Mouse (Mus musculus): ENCODE data around the gene Ephb2. TPM values are rescaled to one million over a fixed set of nuclear protein-coding genes. Genes with fewer than 3 reads are reported as not detected.

The Ephb2 gene
- total RNA-seq, 2 experiments from 2014 or later = 0.49 to 0.89 TPM

DNA sequence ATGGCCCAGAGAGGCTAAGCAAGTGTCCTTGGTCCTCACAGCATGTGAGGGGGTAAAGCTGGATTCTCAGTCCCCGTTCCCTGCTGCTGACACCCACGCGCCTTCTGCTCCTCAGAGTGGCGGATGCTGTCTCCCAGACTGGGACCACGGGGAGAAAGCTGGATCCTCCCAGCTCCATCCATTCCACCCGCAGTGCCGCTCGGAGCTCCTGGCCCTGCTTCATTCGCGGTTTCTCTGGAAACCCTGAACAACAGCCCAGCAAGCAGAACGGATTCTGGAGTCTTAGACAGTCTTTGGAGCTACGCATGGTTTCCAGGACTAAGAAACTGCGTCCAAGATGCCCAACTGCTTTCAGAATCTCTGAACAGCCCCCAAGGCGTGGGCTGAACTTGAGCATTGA is 93.9 kb downstream of the Ephb2 start:
- intact Hi-C loops (cut with DNase I) = loop anchor here (5.0 kb wide), 1 partner anchor 100 kb away; no protein-coding TSS in a partner anchor
- no peak for DNase-seq (ENCODE audit: low spot score)

DNA sequence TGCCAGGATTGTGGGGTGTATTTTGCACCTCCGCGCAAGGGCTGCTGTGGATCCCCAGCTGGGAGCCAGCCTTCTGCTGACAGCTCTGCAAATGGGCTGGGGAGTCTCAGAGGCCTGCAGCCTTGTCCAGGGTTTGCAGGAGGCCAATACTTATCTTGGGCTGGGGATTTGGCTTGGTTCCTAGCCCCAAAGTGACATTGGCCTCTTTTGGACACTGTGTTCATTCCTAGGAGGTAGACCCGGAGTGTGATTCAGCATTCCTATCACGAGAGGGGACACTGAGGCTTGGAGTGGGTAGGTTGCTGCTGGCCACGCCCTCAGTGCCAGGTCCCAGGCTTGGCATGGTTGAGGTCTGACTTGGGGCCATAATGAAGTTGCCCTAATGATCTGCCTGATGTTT is 94.8 kb downstream of the Ephb2 start:
- intact Hi-C loops (cut with DNase I) = loop anchor here (5.0 kb wide), 1 partner anchor 101 kb away; no protein-coding TSS in a partner anchor
- no peak for DNase-seq (ENCODE audit: low spot score)

DNA sequence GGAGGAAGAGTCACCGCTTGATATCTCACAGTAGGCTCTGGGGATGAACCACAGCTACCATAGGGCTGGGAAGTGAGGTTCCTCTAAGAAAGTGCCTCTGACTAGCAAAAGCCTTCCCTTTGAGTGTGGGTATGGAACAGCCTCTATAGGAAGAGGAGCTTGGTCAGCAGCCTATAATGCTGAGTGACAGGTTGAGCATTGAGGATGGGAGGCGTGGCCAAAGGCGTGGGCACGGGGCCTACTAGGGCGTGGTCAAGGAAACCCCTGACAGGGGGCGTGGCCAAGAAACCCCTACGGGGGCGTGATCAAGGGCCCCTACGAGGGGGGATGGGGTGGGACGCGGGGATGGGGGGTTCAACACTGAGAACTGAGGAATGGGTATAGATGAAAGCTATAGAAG is 96.6 kb downstream of the Ephb2 start:
- DNase-seq (ENCODE audit: low spot score) = no peak
- intact Hi-C loops (cut with DNase I) = no loop called here

DNA sequence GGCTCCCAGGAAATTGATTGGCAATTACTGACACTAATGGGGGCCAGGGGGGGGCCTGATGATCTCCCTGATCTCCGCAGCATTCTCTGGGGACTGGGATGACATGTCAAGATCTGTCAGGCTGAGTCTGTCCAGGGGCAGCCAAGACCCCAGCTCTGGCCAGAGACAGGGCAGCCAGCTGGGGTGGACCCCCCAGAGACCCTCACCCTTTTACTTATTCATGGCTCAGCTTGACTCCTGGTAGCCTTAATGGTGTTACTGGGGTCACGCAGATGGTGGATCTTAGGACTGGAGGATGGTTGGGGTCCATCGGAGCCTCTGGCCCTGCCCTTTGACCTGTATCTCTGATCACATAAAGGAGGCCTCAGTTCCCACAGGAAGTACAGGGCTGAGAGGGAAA is 97.5 kb downstream of the Ephb2 start:
- intact Hi-C loops (cut with DNase I) = no loop called here
- DNase-seq (ENCODE audit: low spot score) = no peak

DNA sequence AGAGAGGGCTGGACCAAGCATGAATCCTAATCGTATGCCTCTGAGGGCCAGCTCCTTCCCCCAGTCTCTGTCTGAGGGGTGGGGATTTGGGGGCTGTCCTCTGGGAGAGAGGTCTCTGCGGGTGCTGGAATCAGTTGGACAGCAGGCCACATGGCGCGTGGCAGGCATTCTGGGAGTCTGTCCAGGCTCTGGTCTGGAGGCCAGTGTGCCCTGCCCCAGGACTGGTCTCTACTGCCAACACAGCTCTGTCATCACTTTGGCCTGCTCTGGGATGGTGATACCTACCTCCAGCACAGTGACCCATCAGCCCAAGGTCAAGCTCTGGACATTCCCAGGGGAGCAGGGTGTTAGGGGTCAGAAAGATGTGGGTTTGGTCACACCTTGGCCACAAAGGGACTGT is 99.9 kb downstream of the Ephb2 start:
- DNase-seq (ENCODE audit: low spot score) = peak; percentile 31
- intact Hi-C loops (cut with DNase I) = no loop called here

DNA sequence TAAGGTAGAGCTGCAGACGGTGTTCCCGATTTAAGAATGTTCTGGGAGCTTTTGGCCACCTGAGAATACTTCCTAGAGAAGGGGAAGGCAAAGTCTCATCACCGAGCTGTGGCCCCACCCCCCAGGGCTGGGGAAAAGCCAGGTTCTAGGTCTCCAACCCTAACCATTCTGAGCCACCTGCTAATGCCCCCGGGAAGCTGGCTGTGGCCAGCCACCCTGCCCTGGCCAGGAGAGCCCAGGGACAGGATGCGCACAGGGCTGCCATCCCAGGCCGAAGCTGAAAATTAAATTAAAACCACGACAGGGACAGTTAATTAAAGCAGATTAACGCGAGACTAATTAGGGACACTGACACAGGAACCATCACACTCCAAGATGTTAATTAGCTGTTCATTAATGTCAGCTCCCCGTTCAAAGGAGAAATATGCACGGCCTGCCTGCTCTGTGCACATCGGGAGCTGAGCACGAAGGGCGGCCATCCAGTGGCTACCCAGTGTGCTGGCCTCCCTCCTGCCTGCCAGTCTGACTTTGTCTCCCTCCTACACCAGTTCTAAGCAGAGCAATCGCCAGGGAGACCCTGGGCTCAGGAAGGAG is 101.5 kb downstream of the Ephb2 start:
- no peak for DNase-seq (ENCODE audit: low spot score)
- intact Hi-C loops (cut with DNase I) = no loop called here

DNA sequence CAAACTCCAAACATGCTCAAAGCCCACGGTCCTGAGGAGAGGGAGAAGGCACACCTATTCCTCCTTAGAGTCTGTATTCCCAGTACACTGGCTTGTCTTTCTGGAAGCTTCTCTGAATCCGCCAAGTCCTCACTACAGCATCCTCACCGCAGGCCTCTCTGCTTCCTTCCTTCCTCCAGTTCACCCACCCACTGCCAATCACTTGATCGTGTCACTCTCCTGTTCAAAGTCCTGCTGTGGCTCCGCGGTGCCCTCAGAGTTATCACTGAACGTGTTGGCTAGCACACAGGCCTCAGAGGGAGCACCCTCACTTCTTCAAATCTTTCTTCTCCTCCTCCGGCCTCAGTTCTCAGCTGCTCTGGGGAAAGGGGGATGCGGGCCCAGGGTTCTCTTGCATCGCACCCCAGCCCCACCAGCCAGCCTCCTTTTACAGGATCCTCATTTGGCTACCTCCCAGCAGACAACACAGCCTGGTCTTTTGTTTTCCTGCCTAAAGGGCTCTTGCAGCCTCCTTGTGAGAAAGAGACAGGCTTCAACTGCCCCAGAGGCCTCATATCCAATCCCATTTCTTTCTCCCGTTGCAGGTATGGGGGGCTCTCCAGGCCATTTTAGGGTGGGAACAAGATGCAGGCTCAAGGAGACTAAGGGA is 102.4 kb downstream of the Ephb2 start:
- DNase-seq (ENCODE audit: low spot score) = no peak
- intact Hi-C loops (cut with DNase I) = no loop called here

DNA sequence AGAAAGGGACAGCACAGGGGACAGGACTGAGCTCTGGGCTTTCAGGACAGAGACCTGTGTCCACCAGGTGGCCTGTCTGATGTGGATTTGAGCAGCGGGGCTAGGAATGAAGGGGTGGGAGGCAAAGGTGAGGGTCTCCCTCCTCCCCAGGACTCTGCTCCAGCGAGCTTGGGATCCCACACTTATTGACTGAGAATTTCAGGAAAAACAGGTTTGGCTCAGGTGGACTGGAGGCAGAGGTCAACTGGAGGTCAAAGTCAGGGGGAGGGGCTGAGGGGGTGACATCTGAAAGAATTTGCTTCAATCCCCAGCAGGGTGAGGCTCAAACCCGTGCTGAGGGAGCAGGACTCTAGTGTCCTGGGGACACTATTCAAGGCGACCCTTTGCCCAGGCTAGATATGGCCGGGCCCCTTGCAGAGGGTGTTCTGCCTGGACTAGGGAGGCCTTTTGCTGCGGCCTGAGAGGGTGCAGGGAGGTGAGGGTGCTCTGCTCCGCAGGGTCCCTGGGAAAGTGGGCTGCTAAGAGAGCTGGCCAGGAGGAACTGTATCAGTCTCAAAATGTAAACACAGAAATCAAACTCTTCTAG is 103.2 kb downstream of the Ephb2 start:
- intact Hi-C loops (cut with DNase I) = no loop called here
- DNase-seq (ENCODE audit: low spot score) = no peak

DNA sequence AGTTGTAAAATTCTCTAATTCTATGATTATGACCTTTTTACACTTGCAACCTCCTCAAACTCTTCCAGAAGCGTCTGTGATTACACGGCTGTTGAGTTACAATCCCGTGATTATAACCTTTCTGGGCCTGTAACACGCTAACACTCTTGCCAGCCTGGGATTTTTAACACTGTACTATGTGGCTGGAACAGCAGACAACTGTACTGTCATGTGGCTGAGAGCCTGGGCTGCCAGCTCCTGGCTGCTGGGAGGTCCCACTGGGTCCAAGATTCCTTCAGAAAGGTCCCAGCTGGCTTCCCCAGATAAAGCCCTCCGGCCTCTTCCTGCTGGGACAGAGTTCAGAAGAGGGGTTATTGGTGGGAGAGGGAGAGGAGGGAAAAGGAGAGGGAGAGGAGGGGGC is 104.0 kb downstream of the Ephb2 start:
- intact Hi-C loops (cut with DNase I) = no loop called here
- no peak for DNase-seq (ENCODE audit: low spot score)

DNA sequence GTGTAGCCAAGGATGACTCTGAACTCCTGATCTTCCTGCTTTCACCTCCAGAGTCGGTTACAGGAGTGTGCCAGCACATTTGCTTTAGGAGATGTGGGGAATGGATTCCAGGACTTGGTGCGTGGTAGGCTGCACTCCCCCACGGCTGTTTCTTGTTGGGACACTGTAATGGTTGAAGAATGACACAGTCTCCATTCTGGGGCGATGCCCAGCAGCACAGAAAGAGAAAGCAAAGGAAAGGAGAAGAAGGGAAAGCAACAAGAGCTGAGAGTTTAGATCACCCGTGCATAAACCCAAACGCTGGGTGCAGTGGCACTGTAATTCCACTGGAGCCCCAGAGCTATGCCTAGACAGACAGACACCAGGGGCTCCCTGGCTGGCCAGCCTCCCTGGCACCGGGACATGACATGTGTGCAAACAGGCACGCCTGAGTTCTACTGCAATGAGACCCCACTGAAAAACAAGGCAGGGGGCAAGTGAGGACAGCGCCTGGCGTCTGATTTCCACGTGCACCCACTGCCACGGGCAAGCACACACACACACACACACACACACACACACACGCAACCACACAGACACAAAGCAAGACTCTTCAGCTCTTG is 104.7 kb downstream of the Ephb2 start:
- DNase-seq (ENCODE audit: low spot score) = no peak
- intact Hi-C loops (cut with DNase I) = no loop called here

DNA sequence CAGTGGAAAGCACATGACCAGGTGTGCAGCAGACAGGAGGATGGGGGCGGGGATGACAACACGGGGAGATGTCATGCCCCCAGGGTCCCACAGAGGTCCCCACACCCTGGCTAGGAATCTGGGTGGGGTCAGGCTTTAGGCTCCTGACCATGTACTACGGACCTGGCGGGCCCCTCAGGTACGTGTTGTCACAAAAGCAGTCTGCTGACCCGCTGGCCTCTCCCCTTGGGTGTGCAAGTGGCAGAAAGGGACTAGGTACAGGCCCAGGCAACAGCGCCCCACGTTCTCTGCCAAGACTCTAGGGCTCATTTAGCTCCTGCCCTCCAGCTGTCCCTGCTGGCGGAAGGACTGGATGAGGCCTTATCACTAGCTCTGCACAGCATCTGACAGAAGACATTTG is 105.3 kb downstream of the Ephb2 start:
- DNase-seq (ENCODE audit: low spot score) = no peak

DNA sequence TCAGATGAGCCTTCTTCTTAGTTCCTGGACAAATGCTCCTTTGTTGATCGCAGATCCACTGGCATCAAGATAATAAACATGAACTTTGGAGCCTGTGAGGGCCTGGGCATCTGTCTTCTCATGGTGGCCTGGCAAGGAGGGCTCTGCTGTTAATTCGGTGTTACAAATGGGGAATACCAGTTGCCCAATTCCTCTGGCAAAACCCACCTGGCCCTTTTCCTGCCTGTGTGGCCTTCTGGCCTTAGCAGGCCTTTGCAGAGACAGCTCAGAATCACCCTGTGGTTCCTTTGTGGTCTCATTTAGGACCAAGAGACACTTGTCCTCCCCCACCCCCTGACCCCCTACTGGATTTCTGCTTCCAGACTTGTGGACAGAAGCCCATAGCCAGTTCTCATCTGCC is 106.2 kb downstream of the Ephb2 start:
- DNase-seq (ENCODE audit: low spot score) = no peak
- intact Hi-C loops (cut with DNase I) = no loop called here

More for the DNA sequence above, 105.3 kb downstream of the Ephb2 start:
- intact Hi-C loops (cut with DNase I) = no loop called here

DNA sequence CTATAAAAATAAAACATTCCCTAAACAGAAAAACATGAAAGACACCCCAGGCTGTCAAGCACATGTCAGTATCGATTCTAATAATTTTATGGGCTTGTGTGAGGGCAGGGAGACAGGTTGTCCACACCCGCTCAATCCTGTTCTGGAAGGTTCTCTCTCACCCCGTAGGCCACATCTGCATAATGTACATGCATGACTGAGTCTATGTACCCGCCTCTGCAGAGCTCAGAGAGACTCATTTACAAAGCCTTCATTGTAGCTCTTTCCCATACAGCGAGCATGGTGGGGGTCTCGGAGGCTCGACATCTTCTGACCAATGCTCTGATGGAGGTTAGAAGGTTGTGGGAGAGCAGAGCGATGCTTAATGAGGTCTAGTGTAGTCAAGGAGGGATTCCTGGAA is 108.8 kb downstream of the Ephb2 start:
- intact Hi-C loops (cut with DNase I) = no loop called here

DNA sequence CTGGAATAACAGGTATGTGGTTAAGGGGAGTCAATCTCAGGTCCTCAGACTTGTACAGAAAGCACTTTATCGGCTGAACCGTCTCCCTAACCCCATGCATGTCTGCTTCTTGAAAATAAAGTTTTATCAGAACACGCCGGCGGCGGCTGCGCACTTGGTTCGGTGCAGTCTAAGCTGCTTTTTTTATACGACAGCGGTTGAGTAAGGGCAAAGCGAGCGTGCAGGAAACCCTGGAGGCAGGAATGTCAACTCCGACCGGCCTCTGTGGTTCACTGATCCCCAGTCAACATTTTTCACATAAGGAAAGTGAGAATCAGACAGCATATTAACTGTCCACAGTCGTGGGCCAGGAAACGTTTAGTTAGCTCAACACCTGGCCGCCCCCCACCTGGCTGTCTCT is 111.1 kb downstream of the Ephb2 start:
- DNase-seq (ENCODE audit: low spot score) = no peak
- intact Hi-C loops (cut with DNase I) = no loop called here

More for the DNA sequence above, 108.8 kb downstream of the Ephb2 start:
- no peak for DNase-seq (ENCODE audit: low spot score)

DNA sequence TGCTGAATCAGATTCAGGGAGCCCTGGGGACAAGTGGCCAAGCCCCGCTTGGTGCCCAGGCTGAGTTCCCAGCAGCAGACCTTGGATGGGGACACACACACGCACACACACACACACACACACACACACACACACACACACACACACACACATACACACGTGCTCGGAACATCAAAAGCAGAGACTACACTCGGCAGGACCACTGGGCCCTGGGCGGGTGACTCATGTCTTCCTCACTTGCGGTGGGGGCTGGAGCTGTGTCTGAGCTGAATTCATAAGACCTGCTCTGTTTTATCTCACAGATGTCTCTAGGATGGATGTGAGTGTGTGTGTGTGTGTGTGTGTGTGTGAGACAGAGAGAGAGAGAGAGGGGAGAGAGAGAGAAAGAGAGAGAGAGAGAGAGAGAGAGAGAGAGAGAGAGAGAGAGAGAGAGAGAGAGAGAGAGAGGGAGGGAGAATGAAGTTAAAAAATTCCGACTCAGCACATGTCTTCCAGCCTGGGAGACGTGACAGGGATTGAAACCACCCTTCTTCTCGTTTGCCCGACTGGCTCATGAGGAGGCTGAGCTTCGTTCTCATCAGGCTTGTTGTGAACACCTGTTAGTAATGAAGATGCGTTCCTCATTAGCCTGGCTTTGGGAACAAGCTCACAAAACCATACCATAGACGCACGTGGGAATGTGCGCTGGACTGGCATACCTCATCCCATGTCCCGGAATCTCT is 113.3 kb downstream of the Ephb2 start:
- no peak for DNase-seq (ENCODE audit: low spot score)
- intact Hi-C loops (cut with DNase I) = no loop called here

DNA sequence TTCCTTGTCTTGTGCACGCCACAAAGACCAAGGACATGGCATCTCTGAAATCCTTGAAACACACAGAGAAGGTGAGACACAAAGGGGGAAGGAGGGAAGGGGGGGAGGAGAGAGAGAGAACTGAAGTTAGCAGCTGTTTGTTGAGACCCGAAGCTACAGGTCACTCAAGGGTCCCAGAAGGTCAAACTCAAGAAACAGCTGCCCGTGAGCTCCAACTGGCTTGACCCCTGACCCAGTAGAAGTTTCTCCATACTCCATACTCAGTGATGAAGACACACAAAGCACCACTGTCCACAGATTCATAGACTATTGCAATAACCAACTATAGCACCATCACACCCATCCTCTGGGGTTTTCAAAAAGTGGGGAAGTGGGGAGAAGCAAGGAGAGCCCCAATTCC is 113.9 kb downstream of the Ephb2 start:
- intact Hi-C loops (cut with DNase I) = no loop called here
- no peak for DNase-seq (ENCODE audit: low spot score)

DNA sequence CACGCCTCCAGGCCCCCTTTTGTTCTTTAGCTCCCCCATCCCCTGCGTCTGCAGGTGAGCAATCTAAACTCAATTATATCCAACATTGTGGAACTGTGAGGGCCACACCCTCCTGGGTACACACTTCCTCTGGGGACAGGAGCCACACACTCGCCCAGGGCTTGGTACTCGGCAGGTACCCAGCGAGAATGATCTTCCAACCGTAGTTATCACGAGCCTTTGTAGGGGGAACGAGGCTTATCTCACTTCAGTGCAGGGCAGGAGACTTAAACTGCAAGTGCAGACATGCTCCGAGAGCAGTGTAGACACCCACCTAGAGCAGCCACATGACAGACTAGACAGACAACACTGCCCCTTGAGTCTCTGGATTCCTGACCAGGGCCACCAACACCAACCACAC is 115.8 kb downstream of the Ephb2 start:
- intact Hi-C loops (cut with DNase I) = no loop called here
- no peak for DNase-seq (ENCODE audit: low spot score)

DNA sequence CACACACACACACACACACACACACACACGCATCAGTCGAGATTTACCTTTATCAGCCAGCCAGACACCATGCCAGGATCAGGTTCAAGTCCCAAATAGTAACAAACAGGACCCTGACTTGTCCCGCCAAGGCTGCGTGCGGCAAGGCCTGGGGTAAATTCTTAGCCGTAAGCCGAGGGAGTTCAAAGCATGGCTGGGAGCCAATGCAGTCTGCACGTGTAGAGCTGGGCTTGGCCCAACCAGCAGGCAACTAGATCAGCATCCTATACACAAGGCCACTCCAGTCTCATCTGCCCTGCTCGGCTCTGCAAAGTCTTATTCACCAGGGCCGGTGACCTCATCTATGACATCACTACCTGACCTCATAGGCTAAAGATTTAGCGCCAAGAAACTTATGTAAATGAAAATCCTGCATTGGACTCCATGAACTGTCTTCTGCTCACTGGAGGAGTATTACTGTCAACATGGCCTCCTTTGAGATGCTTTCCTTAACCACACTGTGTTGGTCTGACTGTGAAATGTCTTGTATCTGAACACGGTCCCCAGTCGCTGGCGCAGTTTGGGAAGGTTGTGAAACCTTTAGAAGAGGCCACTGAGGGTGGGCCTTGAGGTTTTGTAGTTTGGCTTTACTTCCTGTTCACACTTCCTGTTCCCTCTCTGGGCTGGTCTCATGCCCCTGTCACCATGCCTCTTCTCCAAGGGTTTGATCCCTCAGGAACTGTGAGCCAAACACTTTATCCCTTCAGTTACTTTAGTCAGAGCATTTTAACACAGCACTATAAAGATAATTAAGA is 117.4 kb downstream of the Ephb2 start:
- no peak for DNase-seq (ENCODE audit: low spot score)
- intact Hi-C loops (cut with DNase I) = no loop called here

DNA sequence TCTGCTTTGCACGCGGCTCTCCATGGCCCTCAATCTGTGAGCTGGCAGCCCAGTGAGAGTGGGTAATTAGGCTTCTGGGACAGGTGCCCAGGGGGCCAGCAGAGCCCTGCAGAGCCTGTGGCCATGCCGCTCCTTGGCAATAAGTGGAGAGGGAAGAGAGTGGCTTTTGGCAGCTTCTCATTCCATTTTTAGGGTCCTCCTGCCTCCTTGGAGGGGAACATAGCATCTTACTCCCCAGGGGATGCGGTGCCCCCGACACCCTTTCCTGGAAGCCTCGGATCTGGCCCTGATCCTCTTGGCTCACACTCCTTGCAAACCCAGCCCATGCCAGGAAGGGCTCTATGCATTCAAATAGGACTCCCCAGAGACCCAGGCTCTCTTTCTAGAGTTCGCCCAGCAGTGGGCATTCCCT is 119.2 kb downstream of the Ephb2 start:
- intact Hi-C loops (cut with DNase I) = no loop called here
- DNase-seq (ENCODE audit: low spot score) = no peak

DNA sequence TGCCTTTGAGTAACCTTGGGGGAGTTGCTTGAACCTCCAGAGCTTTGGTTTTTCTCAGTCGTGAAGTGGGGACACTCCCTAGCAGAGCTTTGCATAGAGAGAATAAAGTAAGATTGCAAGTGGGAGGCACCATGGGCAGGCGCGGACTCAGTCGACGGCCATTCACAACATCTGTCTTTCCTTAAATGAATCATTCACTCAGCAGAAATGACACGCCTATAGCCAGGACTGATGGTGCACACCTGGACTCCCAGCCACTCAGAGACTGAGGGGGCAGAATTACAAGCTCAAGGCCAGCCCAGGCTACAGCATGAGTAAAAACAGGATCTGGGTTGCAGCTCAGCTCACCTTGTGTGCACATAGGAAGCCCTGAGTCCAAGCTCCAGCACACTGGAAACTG is 121.3 kb downstream of the Ephb2 start:
- intact Hi-C loops (cut with DNase I) = no loop called here
- no peak for DNase-seq (ENCODE audit: low spot score)

Data from heart, postnatal 25 days (tissue).